Mouse (Mus musculus) kidney, embryonic 14.5 days (tissue): Measurements from ENCODE around the gene Btnl9. TPM values are rescaled to one million over a fixed set of nuclear protein-coding genes. Genes with fewer than 3 reads are reported as not detected.
"Not testable (repeated sequence)": the region's sequence is repeated elsewhere in the genome, so short reads cannot be mapped to it uniquely, and the experiment has no call there.

Experiments
- ATAC-seq: fragments of 200-750 bp; cut with Nextera tagmentation; 2 replicates; pipeline ENCODE4 v1.8.0; 2017; ENCODE audit warnings: moderate number of reproducible peaks, mild to moderate bottlenecking, moderate TSS enrichment, moderate library complexity; ENCODE audit not compliant: low FRiP score, low TSS enrichment
- H3K27ac ChIP-seq: fragments of 300-500 bp; sonication (generic); 2 replicates; pipeline ENCODE4 v1.5.1; 2014; ENCODE audit warnings: low read depth, mild to moderate bottlenecking, low read length, moderate library complexity, mixed read lengths
- H3K27me3 ChIP-seq: fragments of 300-500 bp; sonication (generic); 2 replicates; pipeline ENCODE4 v1.6.1; 2014; ENCODE audit warnings: mild to moderate bottlenecking, low read length; ENCODE audit not compliant: control insufficient read depth, insufficient read depth
- H3K36me3 ChIP-seq: fragments of 300-500 bp; sonication (generic); 2 replicates; pipeline ENCODE4 v1.6.1; 2014; ENCODE audit warnings: low read length, mixed read lengths; ENCODE audit not compliant: control insufficient read depth, insufficient read depth
- H3K4me1 ChIP-seq: fragments of 300-500 bp; sonication (generic); 2 replicates; pipeline ENCODE4 v1.6.1; 2014; ENCODE audit warnings: low read length, mixed read lengths; ENCODE audit not compliant: control insufficient read depth, insufficient read depth
- H3K4me2 ChIP-seq: fragments of 300-500 bp; sonication (generic); replicated peaks from 2 replicates; pipeline ENCODE4 v1.6.1; 2014; ENCODE audit warnings: low read depth, mild to moderate bottlenecking, low read length
- H3K4me3 ChIP-seq: fragments of 300-500 bp; sonication (generic); 2 replicates; pipeline ENCODE4 v1.5.1; 2014; ENCODE audit warnings: mild to moderate bottlenecking, low read length
- H3K9ac ChIP-seq: fragments of 300-500 bp; sonication (generic); 2 replicates; pipeline ENCODE4 v1.6.1; 2014; ENCODE audit warnings: low read depth, mild to moderate bottlenecking, low read length, moderate library complexity
- H3K9me3 ChIP-seq: fragments of 300-500 bp; sonication (generic); 2 replicates; pipeline ENCODE4 v1.6.1; 2016; ENCODE audit warnings: low read length; ENCODE audit not compliant: control insufficient read depth
- WGBS: fragments of 180-500 bp; shearing (Covaris S2); extraction: QIAGEN DNeasy Blood & Tissue Kit; methylation state at CpG from one replicate; pipeline ENCODE4 v1.1.7; 2014; 5-methylcytosine and 5-hydroxymethylcytosine counted together
- polyA plus RNA-seq: library from polyadenylated mRNA; unstranded; fragments of >200 nt; fragmentation: Nextera tagmentation; extraction: Ambion mirVana; gene quantifications from 2 replicates; pipeline ENCODE4 v1.2.1, GENCODE M21; 2014

Btnl9 gene
- polyA plus RNA-seq, 1 experiment from 2014 or later: 3.1 TPM

DNA sequence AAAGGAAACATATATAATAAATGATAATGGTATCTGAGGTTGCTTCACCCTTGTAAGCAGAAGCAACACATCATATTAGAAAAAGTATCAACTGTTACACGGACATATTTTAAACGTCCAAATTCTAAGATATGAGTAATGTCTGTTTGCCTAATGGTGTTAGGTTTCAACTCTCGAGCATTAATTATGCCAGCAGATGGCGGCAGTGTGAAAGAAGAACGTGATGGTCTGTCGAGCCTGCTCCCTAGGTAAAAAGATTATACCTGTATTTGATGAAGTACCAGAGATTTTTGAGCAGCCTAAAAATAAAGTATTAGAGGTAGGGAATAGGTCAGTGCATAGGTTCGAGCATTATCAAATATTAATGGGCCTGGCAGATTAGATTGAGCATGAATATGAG, 2.8 kb upstream of the Btnl9 start:
- WGBS: 4% methylated on average over 7 of the region's 7 CpGs
- H3K4me3 ChIP-seq: no peak overlapping the region
- H3K9ac ChIP-seq: no peak overlapping the region
- no peak overlapping the region for H3K4me2 ChIP-seq
- no peak for ATAC-seq
- no peaks in the 10 kb centered on the region for H3K9me3 ChIP-seq
- H3K27ac ChIP-seq: no peak overlapping the region
- no peaks in the 10 kb centered on the region for H3K36me3 ChIP-seq
- H3K4me1 ChIP-seq: no peaks in the 10 kb centered on the region
- H3K27me3 ChIP-seq: no peaks in the 10 kb centered on the region

DNA sequence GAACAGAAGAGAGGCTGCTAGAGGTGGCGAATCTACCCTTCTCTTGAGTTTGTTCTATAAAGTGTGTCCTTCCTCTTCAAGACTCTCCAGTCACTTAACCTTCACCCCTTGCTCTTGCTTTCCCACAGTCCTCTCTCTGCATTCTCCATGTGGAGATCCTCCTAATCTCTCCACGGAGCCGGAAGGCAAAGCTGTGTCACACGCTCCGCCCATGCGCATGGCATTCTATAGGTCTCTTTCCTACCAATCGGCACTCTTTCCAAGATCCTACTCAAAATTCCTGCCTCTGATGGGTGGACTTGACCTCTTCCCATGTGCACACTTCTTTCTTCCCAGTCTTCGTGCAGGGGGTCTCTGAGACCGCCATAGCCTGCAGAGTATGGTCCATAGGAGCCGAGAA, 742 bp upstream of the Btnl9 start:
- H3K4me2 ChIP-seq: no peak overlapping the region
- no peak overlapping the region for H3K4me3 ChIP-seq
- H3K36me3 ChIP-seq: no peaks in the 10 kb centered on the region
- no peak overlapping the region for H3K9ac ChIP-seq
- no peak for ATAC-seq
- no peak overlapping the region for H3K27ac ChIP-seq
- WGBS: 85% methylated on average over 10 of the region's 10 CpGs
- H3K9me3 ChIP-seq: no peaks in the 10 kb centered on the region
- H3K4me1 ChIP-seq: no peaks in the 10 kb centered on the region
- H3K27me3 ChIP-seq: no peaks in the 10 kb centered on the region

DNA sequence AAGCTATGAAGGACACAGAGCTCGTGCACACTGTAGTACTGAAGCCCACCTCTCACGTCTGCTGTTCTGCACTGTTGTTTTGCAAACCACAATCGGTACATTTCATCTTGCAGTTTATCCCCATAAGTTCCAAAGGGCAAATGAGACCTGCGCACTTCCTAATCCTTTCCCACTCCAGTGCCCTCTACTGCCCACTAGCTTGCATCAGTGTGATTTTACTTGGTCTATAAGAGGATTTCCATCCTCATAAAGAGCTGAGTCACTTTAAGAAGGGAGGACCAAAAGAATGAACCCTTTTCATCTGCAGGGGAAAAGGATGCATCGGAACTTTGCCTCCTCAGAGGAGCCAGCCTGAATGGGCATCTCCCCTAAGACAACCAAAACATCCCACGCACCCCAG, 507 bp downstream of the Btnl9 start:
- Histone ChIP-seq H3K9ac (no peak overlapping the region), H3K4me3 (no peak overlapping the region), H3K27me3 (no peaks in the 10 kb centered on the region), H3K4me2 (no peak overlapping the region; the same call in 1 of the 2 replicates), H3K4me1 (no peaks in the 10 kb centered on the region), H3K36me3 (no peaks in the 10 kb centered on the region), H3K9me3 (no peaks in the 10 kb centered on the region), H3K27ac (no peak overlapping the region)
- WGBS: 80% methylated on average over 6 of the region's 6 CpGs
- ATAC-seq: no peak

DNA sequence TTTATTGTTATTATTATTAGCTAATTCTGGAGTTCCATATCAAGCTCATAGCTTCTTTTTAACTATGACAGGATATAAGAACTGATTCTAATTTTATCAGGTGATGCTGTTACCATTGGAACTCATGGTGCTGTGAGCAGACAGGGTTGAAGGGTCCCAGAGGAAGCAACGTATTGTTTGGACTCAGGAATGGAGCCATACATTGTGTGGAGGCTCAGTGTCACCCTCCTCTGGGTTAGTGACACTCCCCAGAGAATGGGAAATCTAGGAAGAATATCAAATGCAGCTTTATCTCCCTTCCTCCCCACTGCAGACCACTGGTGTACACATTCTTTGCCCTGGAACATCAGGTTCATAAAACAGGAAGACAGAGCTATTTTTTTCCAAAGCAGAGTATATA, 3.8 kb downstream of the Btnl9 start:
- Histone ChIP-seq H3K4me2 (no peak overlapping the region), H3K9me3 (no peaks in the 10 kb centered on the region), H3K9ac (no peak overlapping the region), H3K36me3 (no peaks in the 10 kb centered on the region), H3K27ac (no peak overlapping the region), H3K27me3 (no peaks in the 10 kb centered on the region), H3K4me3 (no peak overlapping the region), H3K4me1 (no peaks in the 10 kb centered on the region)
- no peak for ATAC-seq
- WGBS: 76% methylated on average over 1 of the region's 1 CpGs

DNA sequence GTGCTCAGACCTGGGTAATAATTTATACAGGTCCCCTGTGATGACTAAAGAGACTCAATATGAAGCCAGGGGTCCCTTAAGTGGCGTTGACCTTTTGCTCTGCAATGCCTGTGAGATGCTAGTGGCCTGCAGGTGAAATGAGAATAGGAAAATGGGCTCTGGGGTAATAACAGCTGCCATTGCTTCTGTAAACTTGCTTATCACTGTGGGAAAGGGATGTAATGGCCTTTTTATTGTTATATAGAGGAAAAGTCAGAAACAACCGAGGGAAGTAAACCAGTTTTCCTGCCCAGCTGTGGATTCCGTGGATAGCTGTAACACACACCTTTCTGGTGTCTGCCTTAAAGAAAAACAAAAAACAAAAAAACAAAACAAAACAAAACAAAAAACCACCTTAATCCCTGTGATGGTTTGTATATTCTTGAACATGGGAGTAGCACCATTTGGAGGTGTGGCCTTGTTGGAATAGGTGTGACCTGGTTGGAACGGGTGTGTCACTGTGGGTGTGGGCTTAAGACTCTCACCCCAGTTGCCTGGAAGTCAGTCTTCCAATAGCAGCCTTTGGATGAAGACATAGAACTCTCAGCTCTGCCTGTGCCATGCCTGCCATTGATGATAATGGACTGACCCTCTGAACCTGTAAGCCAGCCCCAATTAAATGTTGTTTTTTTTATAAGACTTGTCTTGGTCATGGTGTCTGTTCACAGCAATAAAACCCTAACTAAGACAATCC, 10.7 kb downstream of the Btnl9 start:
- not testable (repeated sequence) for H3K4me3 ChIP-seq, H3K36me3 ChIP-seq, H3K9me3 ChIP-seq, H3K27me3 ChIP-seq, ATAC-seq, H3K4me1 ChIP-seq, H3K4me2 ChIP-seq, H3K27ac ChIP-seq, H3K9ac ChIP-seq
- WGBS: 70% methylated on average over 4 of the region's 4 CpGs

DNA sequence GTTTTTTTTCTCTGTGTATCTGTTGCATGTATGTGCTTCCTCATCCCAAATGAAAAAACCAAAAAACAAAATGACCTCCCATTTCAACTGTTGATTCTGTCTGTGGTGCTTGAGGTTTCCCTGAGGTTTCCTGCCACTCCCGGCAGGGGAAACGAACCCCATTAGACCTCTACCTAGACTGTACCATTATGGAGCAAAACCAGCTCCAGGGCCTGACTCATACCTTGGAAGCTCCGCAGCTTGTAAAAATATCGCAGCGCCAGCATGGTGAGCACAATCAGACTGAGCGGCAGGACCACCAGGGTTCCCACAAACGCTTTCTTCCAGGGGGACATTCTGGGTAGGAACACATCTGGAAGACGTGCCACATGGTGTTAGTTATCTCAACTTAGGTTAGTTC, 11.6 kb downstream of the Btnl9 start:
- Histone ChIP-seq H3K4me3 (no peak overlapping the region), H3K4me1 (no peaks in the 10 kb centered on the region), H3K27me3 (no peaks in the 10 kb centered on the region), H3K4me2 (no peak overlapping the region), H3K36me3 (no peaks in the 10 kb centered on the region), H3K27ac (no peak overlapping the region), H3K9ac (no peak overlapping the region), H3K9me3 (no peaks in the 10 kb centered on the region)
- ATAC-seq: no peak
- whole genome bisulfite sequencing: 90% methylated on average over 8 of the region's 8 CpGs

DNA sequence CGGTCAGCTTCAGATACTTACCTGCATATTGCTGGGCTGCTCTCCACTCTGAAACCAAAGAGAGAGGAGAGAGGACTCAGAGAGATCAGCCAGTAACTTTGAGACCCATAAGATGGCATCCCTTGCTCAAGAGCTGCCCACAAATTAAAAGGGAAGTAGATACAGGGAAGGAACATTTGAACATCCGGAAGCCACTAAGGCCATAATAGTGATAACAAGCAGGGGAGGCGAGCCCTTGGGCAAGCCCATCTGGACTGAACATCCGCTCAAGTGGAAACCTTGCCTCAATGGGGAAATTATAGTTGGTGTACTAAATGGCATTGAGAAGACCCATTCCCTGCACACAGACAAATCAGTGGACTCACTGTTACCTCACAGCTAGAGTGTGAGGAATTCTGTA, 16.4 kb downstream of the Btnl9 start:
- Histone ChIP-seq H3K4me1 (no peaks in the 10 kb centered on the region), H3K27me3 (peaks cover 14% of the 10 kb centered on the region), H3K27ac (no peak overlapping the region), H3K4me3 (no peak overlapping the region), H3K9me3 (peaks cover 6% of the 10 kb centered on the region; the same call in 1 of the 2 replicates), H3K9ac (no peak overlapping the region), H3K36me3 (no peaks in the 10 kb centered on the region), H3K4me2 (no peak overlapping the region)
- no peak for ATAC-seq
- 90% methylated on average over 4 of the region's 4 CpGs for WGBS

DNA sequence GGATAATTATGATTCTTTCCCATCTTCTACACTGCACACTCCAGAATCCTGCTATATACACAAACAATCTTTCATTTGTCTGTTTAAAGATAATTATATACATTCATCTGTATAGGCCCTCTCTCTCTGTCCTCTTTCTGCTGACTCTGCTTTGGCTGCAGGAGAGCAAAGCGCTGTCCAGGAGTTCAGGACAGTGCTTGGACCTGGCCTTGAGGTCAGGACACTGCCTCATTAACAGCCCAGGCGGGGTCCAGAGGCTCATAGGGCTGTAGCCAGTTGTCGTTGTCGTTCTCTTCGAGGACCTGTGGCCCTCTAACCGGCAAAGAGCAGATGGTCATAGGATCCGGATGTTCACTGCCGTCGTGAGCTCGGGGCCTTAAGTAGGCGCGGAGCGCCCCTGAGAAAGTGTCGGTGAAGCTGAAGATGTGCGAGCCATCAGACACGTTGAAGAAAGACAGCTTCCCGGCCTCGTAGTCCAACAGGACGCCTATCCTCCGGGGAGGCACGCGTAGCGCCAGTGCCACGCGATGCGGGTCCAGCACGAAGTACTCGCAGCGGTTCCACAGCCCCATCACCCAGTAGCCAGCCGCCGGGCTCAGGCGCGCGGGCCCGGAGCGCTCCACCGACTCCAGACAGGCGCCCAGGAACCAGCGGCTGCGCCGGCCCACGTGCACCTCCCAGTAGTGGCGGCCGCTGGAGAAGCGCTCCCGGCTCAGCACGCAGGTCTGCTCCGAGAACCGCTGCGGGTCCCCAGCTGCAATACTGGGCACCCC, 17.9 kb downstream of the Btnl9 start:
- H3K4me2 ChIP-seq: peak overlapping the region; percentile 70
- H3K27ac ChIP-seq: no peak overlapping the region
- H3K36me3 ChIP-seq: no peaks in the 10 kb centered on the region
- no peak overlapping the region for H3K9ac ChIP-seq
- H3K4me3 ChIP-seq: peak overlapping the region; percentile 32
- ATAC-seq: peak; percentile 86
- peaks cover 14% of the 10 kb centered on the region for H3K27me3 ChIP-seq
- no peaks in the 10 kb centered on the region for H3K4me1 ChIP-seq
- H3K9me3 ChIP-seq: peaks cover 6% of the 10 kb centered on the region; the same call in 1 of the 2 replicates
- WGBS: 3% methylated on average over 50 of the region's 50 CpGs
